Mouse (Mus musculus): ENCODE data around the gene Ect2.

- TF ChIP-seq EP300 (IDR thresholded peaks at IDR 0.05; ENCODE audit: low read depth in 1 of 2, low read length in 2 of 2) (no peak), CTCF (IDR thresholded peaks at IDR 0.05 in 2 of 3, conservative IDR thresholded peaks at IDR 0.05 in 1 of 3; ENCODE audit: control insufficient read depth in 1 of 3, insufficient read depth in 1 of 3, low read depth in 2 of 3, low read length in 3 of 3, poor library complexity in 1 of 3, severe bottlenecking in 1 of 3) (no peak), ZKSCAN1 (IDR thresholded peaks at IDR 0.05; ENCODE audit: low read depth, low read length) (no peak), ZNF384 (IDR thresholded peaks at IDR 0.05; ENCODE audit: low read depth, low read length) (no peak)
Measured at GRCm38 (mm10) chr3:27064886-27065285, 88.8 kb downstream of the Ect2 start.

Measured in MEL (cell line).